Mouse (Mus musculus): ENCODE data around the gene Pet117. TPM values are rescaled to one million over a fixed set of nuclear protein-coding genes. Genes with fewer than 3 reads are reported as not detected.

Pet117 gene
- total and polyA plus RNA-seq, 3 experiments: 14.5 TPM; not detected in 2

DNA sequence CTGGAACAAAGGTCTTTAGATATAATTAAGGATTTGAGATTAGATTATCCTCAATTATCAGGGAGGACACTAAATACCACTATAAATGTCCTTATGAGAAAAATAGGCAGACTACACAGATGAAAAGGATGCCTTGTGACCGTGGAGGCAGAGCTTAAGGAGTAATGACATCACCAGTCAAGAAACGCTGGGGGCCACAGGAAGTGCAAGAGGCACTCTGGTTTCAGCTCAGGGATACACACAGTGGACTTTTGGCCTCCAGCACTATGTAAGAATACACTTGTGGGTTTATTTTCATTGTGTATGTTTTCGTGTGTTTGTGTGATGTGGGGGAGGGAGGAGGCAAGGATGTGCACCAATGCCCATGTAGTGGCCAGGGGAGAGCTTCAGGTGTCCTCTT, 31.6 kb upstream of the Pet117 start:
- peaks cover 4 to 21% of the 10 kb centered on the region in 2 experiments for H3K4me1 ChIP-seq (ENCODE audit: control insufficient read depth in 1 of 2, insufficient read depth in 2 of 2)
- H3K4me2 ChIP-seq (ENCODE audit: insufficient read depth, low read depth, poor library complexity, severe bottlenecking): peak overlapping the region; percentile 65
- no peaks in the 10 kb centered on the region for H3K79me2 ChIP-seq (replicated peaks; ENCODE audit: control insufficient read depth, extremely low read depth, insufficient read depth, poor library complexity, severe bottlenecking)
- H3K36me3 ChIP-seq (replicated peaks in 1 of 2; ENCODE audit: control insufficient read depth in 1 of 2, insufficient read depth in 1 of 2, low read length in 1 of 2): peaks cover 2 to 17% of the 10 kb centered on the region in 2 experiments
- H3K9me3 ChIP-seq (replicated peaks; ENCODE audit: low read length): no peaks in the 10 kb centered on the region
- peak overlapping the region; percentile 91 for H3K9ac ChIP-seq (ENCODE audit: insufficient read depth, low read depth)
- 0 out of 2 replicates have a peak overlapping the region, but pooled peaks have one; percentile 24 for H3K27ac ChIP-seq (ENCODE audit: insufficient read depth, low read depth)
- in situ Hi-C loops (cut with MboI; ENCODE audit: low pct_ligation_motif_present, low pct_unique_long_range_greater_than_20kb, low sequenced_read_pairs) (no loop called here), dilution Hi-C loops (cut with MboI; ENCODE audit: extremely low pct_ligation_motif_present, extremely low pct_unique_long_range_greater_than_20kb, low sequenced_read_pairs) (no loop called here)
- TF ChIP-seq IRF4 (IDR thresholded peaks at IDR 0.05; ENCODE audit: low read depth, low read length): peak; percentile 78
- no peak for TF ChIP-seq ZC3H11A (IDR thresholded peaks at IDR 0.05; ENCODE audit: low read depth, low read length)
- TF ChIP-seq RCOR1 (conservative IDR thresholded peaks at IDR 0.05; ENCODE audit: low read depth, low read length): no peak
- TF ChIP-seq TBP (conservative IDR thresholded peaks at IDR 0.05; ENCODE audit: low read depth, low read length): 0 out of 2 replicates have a peak, but pooled peaks have one; percentile 45
- TF ChIP-seq MAFK (IDR thresholded peaks at IDR 0.05; ENCODE audit: insufficient replicate concordance, low read length): no peak
- TF ChIP-seq ZMIZ1 (IDR thresholded peaks at IDR 0.05; ENCODE audit: low read depth, low read length): no peak
- no peak for TF ChIP-seq GABPA (IDR thresholded peaks at IDR 0.05; ENCODE audit: insufficient replicate concordance, low read depth, low read length)
- no peak for TF ChIP-seq MAX (IDR thresholded peaks at IDR 0.05; ENCODE audit: low read length)
- TF ChIP-seq ZKSCAN1 (IDR thresholded peaks at IDR 0.05; ENCODE audit: borderline replicate concordance, low read depth, low read length): no peak
- peak; percentile 54; the same call in 1 of the 2 replicates for TF ChIP-seq MEF2A (IDR thresholded peaks at IDR 0.05; ENCODE audit: borderline replicate concordance, low read depth, low read length)
- TF ChIP-seq USF1 (IDR thresholded peaks at IDR 0.05; ENCODE audit: low read depth, low read length): no peak
- TF ChIP-seq EP300 (IDR thresholded peaks at IDR 0.05; ENCODE audit: low read length): peak; percentile 55; the same call in 1 of the 2 replicates
- peak; percentile 52 for TF ChIP-seq ELF1 (IDR thresholded peaks at IDR 0.05; ENCODE audit: low read depth, low read length)
- TF ChIP-seq JUN (IDR thresholded peaks at IDR 0.05; ENCODE audit: insufficient read depth, low read depth, low read length): peak; percentile 76; the same call in 1 of the 2 replicates
- TF ChIP-seq PAX5 (IDR thresholded peaks at IDR 0.05; ENCODE audit: low read length): no peak
- TF ChIP-seq MXI1 (IDR thresholded peaks at IDR 0.05; ENCODE audit: low read depth, low read length): no peak
- no peak for TF ChIP-seq KAT2A (IDR thresholded peaks at IDR 0.05; ENCODE audit: insufficient replicate concordance, low read length)
- no peak; the same call in 1 of the 2 replicates for TF ChIP-seq ETS1 (conservative IDR thresholded peaks at IDR 0.05; ENCODE audit: low read depth, low read length)
- peak; percentile 44; the same call in 1 of the 2 replicates for TF ChIP-seq POLR2A (IDR thresholded peaks at IDR 0.05; ENCODE audit: low read depth, low read length)
- TF ChIP-seq CHD2 (IDR thresholded peaks at IDR 0.05; ENCODE audit: low read length): 0 out of 2 replicates have a peak, but pooled peaks have one; percentile 21
- no peak for TF ChIP-seq UBTF (IDR thresholded peaks at IDR 0.05; ENCODE audit: low read depth, low read length)
- TF ChIP-seq CHD1 (IDR thresholded peaks at IDR 0.05; ENCODE audit: low read depth, low read length): no peak
- no peak for TF ChIP-seq SMC3 (IDR thresholded peaks at IDR 0.05; ENCODE audit: low read depth, low read length)
- no peak for TF ChIP-seq NELFE (IDR thresholded peaks at IDR 0.05; ENCODE audit: low read depth, low read length)
- no peak for TF ChIP-seq CTCF (conservative IDR thresholded peaks at IDR 0.05 in 1 of 2, IDR thresholded peaks at IDR 0.05 in 1 of 2; ENCODE audit: low read depth in 2 of 2, low read length in 2 of 2)
- no peak for TF ChIP-seq RAD21 (IDR thresholded peaks at IDR 0.05; ENCODE audit: low read depth, low read length)
- TF ChIP-seq HCFC1 (IDR thresholded peaks at IDR 0.05; ENCODE audit: low read depth, low read length): no peak; the same call in 1 of the 2 replicates
- TF ChIP-seq E2F4 (IDR thresholded peaks at IDR 0.05; ENCODE audit: insufficient replicate concordance, low read depth, low read length): no peak
- no peak for TF ChIP-seq USF2 (conservative IDR thresholded peaks at IDR 0.05; ENCODE audit: low read depth, low read length)
- peak; percentile 43; the same call in 1 of the 2 replicates for TF ChIP-seq POLR2AphosphoS2 (IDR thresholded peaks at IDR 0.05; ENCODE audit: low read depth, low read length)
- no peak for TF ChIP-seq SIN3A (IDR thresholded peaks at IDR 0.05; ENCODE audit: low read length)
- TF ChIP-seq MAZ (IDR thresholded peaks at IDR 0.05; ENCODE audit: low read depth, low read length): no peak
- no peak for TF ChIP-seq TCF12 (IDR thresholded peaks at IDR 0.05; ENCODE audit: low read depth, low read length)
- TF ChIP-seq MYC (IDR thresholded peaks at IDR 0.05; ENCODE audit: low read depth, low read length): no peak
- no peak for TF ChIP-seq ZNF384 (IDR thresholded peaks at IDR 0.05; ENCODE audit: low read depth, low read length)
- 0 out of 2 replicates have a peak, but pooled peaks have one; percentile 10 for TF ChIP-seq NRF1 (IDR thresholded peaks at IDR 0.05; ENCODE audit: low read depth, low read length)
- TF ChIP-seq BHLHE40 (IDR thresholded peaks at IDR 0.05; ENCODE audit: low read depth, low read length): no peak
- peak; percentile 32 for TF ChIP-seq JUND (conservative IDR thresholded peaks at IDR 0.05; ENCODE audit: low read depth, low read length)
- H3K27me3 ChIP-seq (replicated peaks): no peaks in the 10 kb centered on the region
- peak overlapping the region; percentile 58 to 70 (median 60) for H3K4me3 ChIP-seq (replicated peaks in 1 of 3; ENCODE audit: low read depth in 2 of 3, low read length in 2 of 3, poor library complexity in 1 of 3)
- DNase-seq (ENCODE audit: extremely low read depth): peak; percentile 58
